Mouse (Mus musculus) heart, embryonic 14.5 days (tissue): ENCODE measurements at regions not wholly inside any gene's neighbourhood (a gene's known extent, or its start where the extent isn't known, plus 50 kb on each side); places are given as distances from the start of the nearest gene placed in this dataset.

Source experiments
- ATAC-seq: fragments of 200-750 bp; cut with Nextera tagmentation; 2 replicates; pipeline ENCODE4 v1.8.0; 2017; ENCODE audit warnings: low read depth, moderate TSS enrichment; ENCODE audit not compliant: insufficient number of reproducible peaks, insufficient read depth, low FRiP score
- H3K27ac ChIP-seq, 2 experiments: fragments of 200-500 bp in 1 of 2; fragments of 300-500 bp in 1 of 2; sonication (generic) in 1 of 2; replicated peaks in 1 of 2; 2 replicates each; pipeline ENCODE4 v1.5.1; 2012 to 2014; ENCODE audit warnings: low read depth in 2 of 2, low read length in 2 of 2, control low read depth in 1 of 2, mild to moderate bottlenecking in 1 of 2, mixed read lengths in 1 of 2; ENCODE audit not compliant: control insufficient read depth in 1 of 2, insufficient read depth in 1 of 2
- H3K27me3 ChIP-seq: fragments of 300-500 bp; sonication (generic); 2 replicates; pipeline ENCODE4 v1.6.1; 2014; ENCODE audit warnings: mild to moderate bottlenecking, low read length, control low read depth; ENCODE audit not compliant: control insufficient read depth, insufficient read depth
- H3K36me3 ChIP-seq: fragments of 300-500 bp; sonication (generic); 2 replicates; pipeline ENCODE4 v1.6.1; 2014; ENCODE audit warnings: mild to moderate bottlenecking, control low read depth, low read length, mixed read lengths; ENCODE audit not compliant: control insufficient read depth, insufficient read depth
- H3K4me1 ChIP-seq, 2 experiments: fragments of 200-500 bp in 1 of 2; fragments of 300-500 bp in 1 of 2; sonication (generic) in 1 of 2; 2 replicates each; pipeline ENCODE4 v1.6.1; 2012 to 2014; ENCODE audit warnings: low read length in 2 of 2, control low read depth in 1 of 2, mixed read lengths in 1 of 2; ENCODE audit not compliant: control insufficient read depth in 2 of 2, insufficient read depth in 2 of 2
- H3K4me2 ChIP-seq: fragments of 300-500 bp; sonication (generic); 2 replicates; pipeline ENCODE4 v1.6.1; 2014; ENCODE audit warnings: mild to moderate bottlenecking, low read length
- H3K4me3 ChIP-seq, 2 experiments: fragments of 200-500 bp in 1 of 2; fragments of 300-500 bp in 1 of 2; sonication (generic) in 1 of 2; 2 replicates each; pipeline ENCODE4 v1.5.1; 2012 to 2014; ENCODE audit warnings: low read length in 2 of 2, mild to moderate bottlenecking in 2 of 2, control low read depth in 1 of 2, low read depth in 1 of 2, moderate library complexity in 1 of 2; ENCODE audit not compliant: control insufficient read depth in 1 of 2, insufficient read depth in 1 of 2
- H3K9ac ChIP-seq: fragments of 300-500 bp; sonication (generic); 2 replicates; pipeline ENCODE4 v1.6.1; 2014; ENCODE audit warnings: mild to moderate bottlenecking, low read length
- H3K9me3 ChIP-seq: fragments of 300-500 bp; sonication (generic); 2 replicates; pipeline ENCODE4 v1.6.1; 2016; ENCODE audit warnings: low read length, control low read depth; ENCODE audit not compliant: control insufficient read depth
- WGBS: fragments of 180-500 bp; shearing (Covaris S2); extraction: QIAGEN DNeasy Blood & Tissue Kit; methylation state at CpG from one replicate; pipeline ENCODE4 v1.1.7; 2014; 5-methylcytosine and 5-hydroxymethylcytosine counted together

DNA sequence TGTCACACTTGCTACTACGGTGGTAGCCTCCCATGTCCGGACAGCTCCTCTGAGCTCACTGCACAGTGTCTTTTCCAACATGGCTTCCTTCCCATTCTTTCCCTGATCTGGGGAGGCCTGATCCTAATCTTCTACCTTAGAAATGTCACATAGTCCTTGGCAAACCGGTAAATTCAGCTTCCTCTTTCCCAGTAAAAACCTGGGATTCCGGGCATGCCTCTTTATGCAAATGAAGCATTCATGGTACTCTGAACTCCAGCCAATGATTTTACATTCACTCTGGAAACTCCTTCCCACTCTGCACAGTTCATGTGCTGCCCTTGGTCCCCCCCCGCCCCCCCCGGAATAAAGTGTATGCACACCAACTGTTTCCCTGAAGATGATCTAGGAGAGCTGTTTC is 134.6 kb upstream of the Zfp217 start:
- H3K4me1 ChIP-seq, result peaks cover 3 to 16% of the 10 kb centered on the region in 2 experiments; a peak in 3 of 4 replicates
- H3K27ac ChIP-seq, result no peak overlapping the region
- H3K27me3 ChIP-seq, result no peaks in the 10 kb centered on the region
- ATAC-seq, result no peak
- no peak overlapping the region for H3K4me2 ChIP-seq
- WGBS, result 56% methylated on average over 6 of the region's 6 CpGs
- no peaks in the 10 kb centered on the region for H3K9me3 ChIP-seq
- H3K9ac ChIP-seq, result no peak overlapping the region
- no peak overlapping the region for H3K4me3 ChIP-seq
- no peaks in the 10 kb centered on the region for H3K36me3 ChIP-seq

DNA sequence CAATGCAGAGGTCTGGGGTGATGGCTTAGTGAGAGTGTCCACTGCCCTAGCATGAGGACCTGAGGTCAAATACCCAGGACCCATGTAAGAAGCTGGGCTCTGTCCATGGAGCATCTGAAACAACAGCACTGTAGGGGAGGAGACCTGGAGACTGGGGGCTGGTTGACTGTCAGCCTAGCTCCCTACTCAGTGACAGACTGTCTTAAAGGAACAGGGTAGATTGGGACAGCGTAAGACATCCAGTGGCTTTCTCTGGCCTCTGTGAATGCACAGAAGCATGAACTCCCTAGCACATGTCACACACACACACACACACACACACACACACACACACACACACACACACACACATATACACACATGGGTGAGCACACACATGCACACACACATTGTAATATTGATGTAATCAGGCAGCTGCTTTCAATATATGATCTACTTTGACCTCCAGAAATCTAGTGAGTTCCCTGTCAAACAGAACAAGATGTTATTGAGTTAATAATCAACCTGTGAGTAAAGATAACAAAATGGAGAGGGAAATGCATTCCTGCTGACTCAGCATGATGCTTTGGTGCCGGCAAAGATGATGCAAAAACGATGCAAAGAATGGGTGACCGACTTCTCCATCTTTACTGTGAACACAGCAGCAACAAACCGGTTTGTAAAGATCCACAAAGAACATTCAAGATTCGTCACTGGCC is 133.6 kb upstream of the Zfp217 start:
- WGBS, result 79% methylated on average over 6 of the region's 6 CpGs
- no peaks in the 10 kb centered on the region for H3K36me3 ChIP-seq
- no peak for ATAC-seq
- no peaks in the 10 kb centered on the region for H3K9me3 ChIP-seq
- no peak overlapping the region for H3K4me2 ChIP-seq
- H3K4me3 ChIP-seq, result no peak overlapping the region
- no peak overlapping the region for H3K27ac ChIP-seq
- no peaks in the 10 kb centered on the region for H3K27me3 ChIP-seq
- peaks cover 0 to 8% of the 10 kb centered on the region in 2 experiments; a peak in 2 of 4 replicates for H3K4me1 ChIP-seq
- no peak overlapping the region for H3K9ac ChIP-seq

DNA sequence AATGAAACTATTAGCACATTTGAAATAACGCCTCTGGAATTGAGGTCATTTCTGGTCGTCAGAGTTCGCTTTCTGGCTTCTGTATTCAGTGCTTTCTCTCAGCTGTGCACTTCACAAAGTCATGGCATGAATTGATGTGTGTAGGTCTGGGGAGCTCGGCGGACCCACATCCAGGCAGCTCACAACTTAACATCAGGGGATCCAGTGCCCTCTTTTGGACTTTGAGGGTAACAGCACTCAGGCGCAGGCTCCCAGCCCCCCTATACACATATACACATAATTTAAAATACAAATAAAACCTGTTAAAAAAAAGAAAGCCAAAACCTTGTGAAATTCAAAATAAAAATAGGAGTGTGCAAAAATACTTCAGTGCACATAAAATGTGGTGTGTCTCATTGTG is 132.8 kb upstream of the Zfp217 start:
- Histone ChIP-seq H3K36me3 (no peaks in the 10 kb centered on the region), H3K4me1 (peaks cover 0 to 7% of the 10 kb centered on the region in 2 experiments; a peak in 2 of 4 replicates), H3K4me3 (no peak overlapping the region), H3K9me3 (no peaks in the 10 kb centered on the region), H3K27ac (no peak overlapping the region), H3K4me2 (no peak overlapping the region), H3K27me3 (no peaks in the 10 kb centered on the region), H3K9ac (no peak overlapping the region)
- ATAC-seq, result no peak
- WGBS, result 77% methylated on average over 6 of the region's 6 CpGs

DNA sequence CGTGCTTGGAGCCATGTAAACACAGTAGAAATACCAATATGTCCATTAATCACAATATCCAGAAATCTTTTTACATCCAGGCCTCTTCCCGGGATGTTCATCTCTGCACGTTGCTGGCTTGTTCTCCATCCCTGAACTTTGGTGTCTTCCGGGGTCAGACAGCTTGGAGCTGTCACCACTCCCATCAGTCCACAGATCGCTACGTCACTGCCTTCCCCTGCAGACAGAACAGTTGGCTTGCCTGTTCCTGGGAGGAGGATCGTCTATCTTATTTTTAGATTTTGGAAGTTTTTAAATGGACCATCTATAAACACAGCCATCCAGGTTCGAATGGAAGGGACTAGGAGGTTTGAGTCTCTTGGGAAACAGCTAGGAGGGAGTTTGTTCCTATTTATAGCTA is 130.0 kb upstream of the Zfp217 start:
- no peak overlapping the region for H3K4me2 ChIP-seq
- ATAC-seq, result no peak
- 0 out of 2 replicates have a peak overlapping the region, but pooled peaks have one; percentile 8 for H3K9ac ChIP-seq
- H3K27me3 ChIP-seq, result no peaks in the 10 kb centered on the region
- no peaks in the 10 kb centered on the region for H3K36me3 ChIP-seq
- no peak overlapping the region for H3K4me3 ChIP-seq
- no peak overlapping the region for H3K27ac ChIP-seq
- no peaks in the 10 kb centered on the region for H3K9me3 ChIP-seq
- 16% methylated on average over 8 of the region's 8 CpGs for WGBS
- peaks cover 0 to 7% of the 10 kb centered on the region in 2 experiments; a peak in 2 of 4 replicates for H3K4me1 ChIP-seq

DNA sequence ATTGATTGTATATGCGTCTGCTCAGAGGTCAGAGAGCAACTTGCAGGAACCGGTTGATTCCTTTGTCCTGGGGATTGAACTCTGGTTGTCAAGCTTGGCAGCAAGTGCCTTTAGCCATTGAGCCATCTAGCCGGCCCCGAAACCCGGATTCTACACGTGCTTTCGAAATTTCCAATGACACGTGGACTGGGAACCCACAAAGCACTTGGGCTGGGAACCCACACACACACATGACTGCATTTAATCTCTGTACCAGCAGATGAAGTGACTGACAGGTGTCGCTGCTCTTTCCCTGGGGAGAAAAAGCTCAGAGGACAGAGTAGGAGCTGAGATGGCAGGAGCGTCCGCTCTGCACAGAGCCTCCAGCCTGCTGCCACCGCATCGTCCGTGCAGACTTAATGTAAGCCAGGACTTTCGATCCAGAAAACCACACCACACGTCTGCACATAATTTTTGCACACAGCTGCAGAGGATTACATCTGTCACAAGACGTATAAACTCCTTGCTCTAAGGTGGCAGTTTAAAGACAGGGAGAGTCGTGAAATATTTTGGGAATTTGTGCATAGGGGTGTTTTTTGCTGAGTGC is 129.4 kb upstream of the Zfp217 start:
- Histone ChIP-seq H3K9me3 (no peaks in the 10 kb centered on the region), H3K27me3 (no peaks in the 10 kb centered on the region), H3K4me3 (no peak overlapping the region), H3K4me2 (no peak overlapping the region), H3K9ac (no peak overlapping the region), H3K4me1 (peaks cover 0 to 7% of the 10 kb centered on the region in 2 experiments; a peak in 2 of 4 replicates), H3K36me3 (no peaks in the 10 kb centered on the region), H3K27ac (no peak overlapping the region)
- WGBS, result 74% methylated on average over 18 of the region's 18 CpGs
- no peak for ATAC-seq

DNA sequence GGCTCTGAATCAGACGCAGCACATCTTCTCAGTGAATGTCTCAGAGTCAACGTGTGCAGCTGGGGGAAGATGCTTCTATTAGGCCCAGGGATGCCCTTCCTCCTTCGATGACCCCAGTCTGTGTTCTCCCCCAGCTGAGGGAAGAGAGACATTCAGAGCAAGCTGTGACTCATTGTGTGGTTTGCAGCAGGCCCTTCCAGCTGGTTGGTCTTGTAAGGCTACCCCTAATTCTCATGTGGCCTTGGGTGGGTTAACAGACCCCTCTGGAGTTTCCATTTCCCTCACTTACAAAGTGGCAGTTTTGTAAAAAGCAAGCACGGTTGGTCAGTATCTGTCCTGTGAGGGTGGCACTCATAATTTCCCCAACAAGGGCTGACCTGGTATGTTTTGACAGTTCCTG is 127.8 kb upstream of the Zfp217 start:
- Histone ChIP-seq H3K4me1 (peaks cover 0 to 7% of the 10 kb centered on the region in 2 experiments; a peak in 2 of 4 replicates), H3K4me3 (no peak overlapping the region), H3K27me3 (no peaks in the 10 kb centered on the region), H3K36me3 (no peaks in the 10 kb centered on the region), H3K4me2 (no peak overlapping the region), H3K9ac (no peak overlapping the region), H3K27ac (no peak overlapping the region), H3K9me3 (no peaks in the 10 kb centered on the region)
- ATAC-seq, result no peak
- 74% methylated on average over 4 of the region's 4 CpGs for WGBS

DNA sequence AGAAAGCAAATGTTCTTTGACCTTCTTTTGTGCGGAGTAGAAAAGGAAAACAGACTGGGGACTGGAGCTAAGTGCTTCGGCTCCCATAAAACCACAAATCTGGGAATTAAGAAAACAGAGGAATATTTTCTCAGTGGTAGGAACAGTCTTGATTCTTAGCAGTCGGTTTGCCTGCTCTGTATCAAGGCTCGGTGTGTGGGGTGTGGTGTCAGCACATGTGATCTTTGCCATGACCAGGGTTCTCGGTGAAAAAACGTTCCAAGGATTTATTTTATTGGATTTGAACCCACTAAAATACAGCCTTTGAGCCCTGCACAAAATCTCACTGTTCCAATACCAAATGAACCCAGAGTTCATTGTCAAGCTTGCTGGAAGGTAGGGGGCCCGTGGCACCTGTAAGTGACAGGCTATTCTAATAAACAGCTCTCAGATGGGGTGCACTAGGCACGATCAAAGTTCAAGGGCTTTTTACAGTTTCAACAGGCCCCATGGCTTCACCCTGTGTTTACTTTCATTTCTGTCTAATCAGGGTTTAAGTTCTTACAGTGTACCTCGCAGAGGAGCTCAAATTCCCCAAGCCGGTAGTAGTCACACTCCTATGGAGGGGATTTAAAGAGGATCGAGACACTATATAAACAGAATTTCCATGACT is 122.1 kb upstream of the Zfp217 start:
- ATAC-seq, result no peak

More for the DNA sequence above, 122.1 kb upstream of the Zfp217 start:
- no peaks in the 10 kb centered on the region for H3K27me3 ChIP-seq
- no peaks in the 10 kb centered on the region for H3K9me3 ChIP-seq
- peaks cover 4 to 11% of the 10 kb centered on the region in 2 experiments; a peak in 3 of 4 replicates for H3K4me1 ChIP-seq
- no peak overlapping the region for H3K27ac ChIP-seq
- no peak overlapping the region for H3K4me2 ChIP-seq
- WGBS, result 68% methylated on average over 11 of the region's 11 CpGs
- H3K36me3 ChIP-seq, result no peaks in the 10 kb centered on the region
- no peak overlapping the region for H3K4me3 ChIP-seq
- no peak overlapping the region for H3K9ac ChIP-seq
